Mouse (Mus musculus) liver, adult 2 months (tissue): ENCODE data around the gene Ccdc158.

ENCODE experiments used
- CTCF ChIP-seq: fragments of 200-500 bp; IDR thresholded peaks from 2 replicates; pipeline ENCODE4 v1.5.1; 2011; ENCODE audit warnings: low read depth, low read length, control low read depth
- POLR2A ChIP-seq: fragments of 200-500 bp; IDR thresholded peaks from 2 replicates; pipeline ENCODE4 v1.6.1; 2011; ENCODE audit warnings: low read length, control low read depth; ENCODE audit not compliant: insufficient read depth; ENCODE audit errors: extremely low read depth

DNA sequence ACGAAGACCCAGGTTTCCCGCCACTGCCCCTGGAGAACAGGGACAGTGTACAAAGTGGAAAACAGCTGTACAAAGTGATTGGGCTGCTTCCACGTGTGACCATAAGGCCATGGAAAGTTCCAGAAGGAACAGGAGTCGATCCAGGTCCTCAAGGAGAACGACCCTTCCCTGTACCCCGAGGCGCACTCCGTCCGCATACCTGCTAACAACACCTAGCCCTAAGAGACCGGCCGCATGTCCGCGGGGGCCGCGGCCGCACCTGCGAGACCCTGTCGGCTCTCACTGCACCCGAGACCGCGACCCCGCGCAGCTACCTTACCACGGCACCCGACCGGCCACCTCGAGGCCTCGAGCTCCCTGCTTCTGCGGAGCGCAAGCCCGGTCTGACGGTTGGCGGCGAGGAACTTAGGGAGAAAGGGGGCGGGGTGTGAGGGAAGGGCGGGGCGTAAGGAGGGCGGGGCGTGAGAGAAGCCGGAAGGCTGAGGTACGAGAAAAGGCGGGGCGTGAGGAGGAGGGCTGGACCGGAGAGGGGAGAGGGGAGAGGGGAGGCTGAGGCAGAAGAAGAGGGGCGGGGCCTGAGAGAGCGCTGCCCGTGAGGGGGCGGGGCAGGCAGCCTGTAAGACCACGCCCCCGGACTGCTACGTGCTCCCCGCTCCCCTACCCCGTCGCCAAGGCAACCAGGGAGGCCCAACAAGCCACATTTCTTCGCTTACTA lies at the start of gene Ccdc158:
- TF ChIP-seq POLR2A (no peak), CTCF (no peak)
